Mouse (Mus musculus) liver, embryonic 14.5 days (tissue): Measurements from ENCODE around the gene Ccdc63.

Experiments
- CTCF ChIP-seq: IDR thresholded peaks from 2 replicates; pipeline ENCODE4 v1.5.1; 2016; ENCODE audit warnings: antibody characterized with exemption, low read depth, control low read depth
- EP300 ChIP-seq: IDR thresholded peaks from 2 replicates; pipeline ENCODE4 v1.6.1; 2016; ENCODE audit warnings: antibody characterized with exemption, low read depth

GRCm38 (mm10) chr5:122144825-122145224 is 4.2 kb upstream of the Ccdc63 start:
- no peak for TF ChIP-seq CTCF
- TF ChIP-seq EP300 = no peak
